Mouse (Mus musculus) skeletal muscle tissue, adult 2 months (tissue): ENCODE results near the gene Gm11985.

Source experiments
- DNase-seq: peaks from one replicate; pipeline ENCODE4 v3.0.0-alpha.2; 2012; ENCODE audit warnings: low read depth, low spot score

The Gm11985 gene

DNA sequence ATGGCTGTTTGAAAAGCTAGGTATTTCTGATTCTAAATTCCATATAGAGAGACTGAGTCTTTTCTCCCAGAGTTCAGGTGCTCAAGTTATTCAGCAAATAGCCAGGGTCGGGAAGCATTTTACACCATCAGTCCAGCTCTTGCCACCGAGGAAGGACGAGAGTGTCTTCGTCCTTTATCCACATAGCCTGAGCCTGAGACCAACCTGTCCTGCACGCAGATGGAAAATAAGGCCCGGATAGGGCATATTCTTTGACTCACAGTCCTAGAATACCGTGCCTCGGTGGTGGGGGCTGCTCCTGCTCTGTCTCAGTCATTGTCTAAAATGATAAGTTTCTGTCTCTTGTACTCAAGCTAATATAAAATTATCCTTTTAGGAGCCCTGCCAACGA lies 12.0 kb upstream of the Gm11985 start:
- no peak for DNase-seq

DNA sequence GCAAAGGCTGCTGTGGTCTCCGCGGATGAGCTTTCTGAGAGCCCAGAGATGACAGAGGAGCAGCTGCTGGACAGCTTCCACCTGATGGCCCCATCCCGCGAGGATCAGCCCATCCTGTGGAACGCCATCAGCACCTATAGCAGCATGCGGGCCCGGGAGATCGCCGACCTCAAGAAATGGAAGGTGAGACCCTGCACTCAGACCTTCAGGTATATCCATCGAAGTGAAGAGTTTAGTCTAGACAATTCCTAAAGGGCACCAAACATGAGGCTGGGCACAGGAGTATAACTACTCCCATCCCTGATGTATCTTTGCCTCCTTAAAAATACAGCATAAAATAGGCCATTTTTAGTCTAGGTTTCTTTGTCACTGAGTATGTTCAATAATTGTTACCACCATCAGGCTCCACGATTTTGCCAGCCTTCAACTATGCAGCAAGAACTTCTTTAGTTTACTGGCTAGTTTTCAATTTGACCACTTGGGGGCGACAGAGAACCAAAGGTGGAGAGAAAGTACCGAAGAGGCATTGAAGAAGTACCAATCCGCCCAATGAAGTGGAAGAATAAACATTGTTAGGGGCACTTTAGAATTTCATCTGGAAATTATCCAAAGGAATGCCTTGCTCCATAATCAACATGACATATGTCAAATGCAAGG lies 11.5 kb upstream of the Gm11985 start:
- peak; percentile 35 for DNase-seq

DNA sequence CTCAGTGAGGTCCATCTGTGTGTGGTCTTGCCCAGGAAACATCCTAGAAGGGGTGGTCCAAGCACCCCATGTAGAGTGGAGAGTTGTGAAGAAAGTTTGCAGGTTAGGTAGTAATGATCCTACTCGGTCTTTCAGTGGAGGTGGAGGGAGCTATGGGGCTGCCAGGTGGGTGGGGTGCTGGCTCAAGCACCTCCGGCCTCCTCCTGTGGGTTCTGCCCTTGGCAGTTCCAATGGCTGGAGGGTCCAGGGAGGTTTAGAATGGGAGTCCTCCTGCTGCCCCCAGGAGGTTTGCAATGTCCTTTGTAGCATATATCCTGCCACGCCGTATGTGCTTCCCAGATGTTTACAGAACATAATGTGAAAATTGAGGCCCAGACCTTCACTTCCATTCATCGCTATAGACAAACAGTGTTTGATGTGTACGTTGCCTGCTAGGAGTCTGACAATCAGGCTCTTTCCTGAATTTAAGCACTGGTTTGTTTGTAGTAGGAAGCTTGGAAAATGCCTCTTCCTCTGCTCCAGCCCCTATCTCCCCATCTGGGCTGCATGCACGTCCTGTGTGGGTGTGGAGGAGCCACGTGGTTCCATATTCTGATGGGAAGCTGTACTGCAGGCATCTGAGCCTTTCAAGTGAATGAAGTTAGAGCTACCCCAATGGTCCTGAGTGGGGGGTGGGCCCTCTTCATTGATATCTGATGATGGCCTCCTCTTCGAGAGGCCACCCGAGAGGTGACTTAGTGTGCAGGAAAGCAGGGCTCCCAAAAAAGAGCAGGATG lies 10.3 kb upstream of the Gm11985 start:
- no peak for DNase-seq

DNA sequence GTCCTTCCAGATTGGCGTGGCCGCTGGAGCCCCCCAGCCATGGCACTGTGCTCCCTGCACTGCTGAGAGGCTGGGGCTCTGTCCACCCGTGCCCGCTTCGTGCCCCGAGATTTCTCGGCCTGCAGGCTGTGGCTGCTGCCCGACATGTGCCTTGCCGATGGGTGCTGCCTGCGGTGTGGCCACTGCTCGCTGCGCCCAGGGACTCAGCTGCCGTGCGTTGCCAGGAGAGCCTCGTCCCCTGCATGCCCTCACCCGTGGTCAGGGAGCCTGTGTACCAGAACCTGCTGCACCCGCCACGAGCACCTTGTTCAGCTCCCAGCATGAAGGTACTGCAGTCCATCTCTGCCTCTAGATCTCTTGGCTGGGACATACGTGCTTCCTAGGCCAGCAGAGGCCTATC lies 9.6 kb upstream of the Gm11985 start:
- no peak for DNase-seq

DNA sequence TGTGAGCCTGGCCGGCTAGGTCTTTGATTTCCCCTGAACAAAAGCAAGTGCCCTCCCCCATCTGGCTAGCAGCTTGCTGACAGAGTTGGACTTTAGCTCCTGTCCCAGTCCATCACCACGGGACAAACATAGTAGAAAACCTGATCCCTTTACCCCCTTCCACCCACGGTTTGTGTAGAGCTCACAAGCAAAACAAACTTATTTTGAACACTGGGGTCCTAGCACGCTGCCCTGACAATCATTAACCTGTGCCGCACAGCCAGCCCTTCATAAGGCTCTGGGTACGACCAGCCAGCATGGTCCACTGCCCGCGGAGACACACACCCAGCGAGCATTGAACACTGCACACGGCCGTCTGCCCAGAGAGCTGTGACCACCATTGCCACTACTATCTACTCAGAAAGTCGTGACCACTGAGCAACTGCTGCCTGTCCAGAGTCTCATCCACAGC lies 9.1 kb upstream of the Gm11985 start, which contains the start of gene Igfbp1:
Gene Igfbp1 (plus strand): TSS at position 292 of the 451 bp plus-strand sequence.
- DNase-seq = no peak

DNA sequence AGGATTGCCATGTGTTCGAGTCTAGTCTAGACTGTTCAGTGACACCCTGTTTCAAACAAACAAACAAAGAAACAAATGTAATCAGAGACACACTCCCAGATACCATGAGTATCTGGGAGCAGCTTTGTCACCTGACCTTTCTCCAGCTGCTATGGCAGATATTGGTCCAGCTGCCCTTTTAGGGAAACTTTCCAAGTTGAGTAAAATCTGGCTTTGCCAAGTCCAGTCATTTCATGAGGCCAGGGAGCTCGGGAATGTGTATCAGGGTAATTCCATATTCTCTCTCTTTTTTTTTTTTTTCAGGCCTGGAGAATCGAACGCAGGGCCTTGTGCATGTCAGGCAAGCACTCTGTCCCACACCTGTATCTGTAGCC lies 6.9 kb upstream of the Gm11985 start:
- DNase-seq = no peak

DNA sequence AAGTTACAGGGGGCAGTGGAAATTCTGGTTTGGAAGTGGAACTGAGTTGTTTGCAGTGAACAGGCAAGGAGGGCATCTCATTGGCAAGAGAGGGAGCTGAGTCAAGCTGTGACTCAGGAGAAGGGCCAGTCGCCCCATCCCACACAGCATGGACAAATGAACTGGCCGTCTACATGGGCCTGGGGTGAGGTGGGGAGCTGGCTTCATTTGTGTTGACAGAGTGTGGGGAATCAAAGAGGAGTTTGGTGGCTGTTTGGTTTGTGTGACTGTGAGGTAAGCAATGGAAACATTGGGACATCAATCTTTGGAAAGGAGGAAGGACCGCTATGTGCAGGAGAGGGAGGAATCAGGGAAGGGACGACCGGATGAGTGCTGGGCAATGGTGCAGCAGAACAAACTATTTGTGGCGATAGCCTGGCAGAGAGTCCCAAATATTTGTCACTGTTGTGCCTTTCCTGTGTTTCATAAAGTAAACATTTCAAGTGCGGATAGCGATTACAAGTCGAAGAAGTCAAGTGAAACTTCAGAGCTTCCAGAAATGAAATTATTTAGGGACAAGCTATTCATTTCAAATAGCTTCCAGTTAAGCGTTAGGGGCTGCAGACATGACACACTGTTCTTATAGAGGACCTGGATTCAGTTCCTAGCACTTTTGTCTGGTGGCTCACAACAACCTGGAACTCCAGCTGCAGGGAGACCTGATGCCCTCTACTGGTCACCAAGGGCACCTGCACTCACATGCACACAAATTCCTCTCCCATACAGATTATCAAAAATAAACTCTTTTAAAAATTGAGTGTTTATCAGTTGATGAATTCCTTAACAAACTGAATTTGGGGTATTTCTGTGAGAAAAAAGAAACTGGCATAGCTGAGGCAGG lies 6.3 kb upstream of the Gm11985 start:
- no peak for DNase-seq

DNA sequence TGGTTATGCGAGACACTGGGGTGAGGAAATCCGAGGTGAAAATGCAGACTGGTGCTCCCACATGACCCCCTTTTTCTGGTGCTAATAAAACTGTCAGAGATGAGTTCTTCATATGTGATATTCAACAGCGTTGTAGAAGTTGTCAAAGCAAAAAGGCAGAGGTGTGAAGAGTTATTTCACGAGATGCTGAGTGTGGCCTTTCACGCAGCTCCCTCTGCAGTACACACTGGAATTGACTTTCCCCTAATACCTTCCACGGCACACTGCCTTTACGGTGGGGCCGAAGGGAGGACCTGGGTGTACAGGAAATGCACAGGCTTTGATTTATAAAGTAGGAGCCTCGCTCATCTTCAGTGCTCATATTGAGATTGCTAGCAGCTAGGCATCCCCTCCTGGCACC lies 4.8 kb upstream of the Gm11985 start:
- no peak for DNase-seq

DNA sequence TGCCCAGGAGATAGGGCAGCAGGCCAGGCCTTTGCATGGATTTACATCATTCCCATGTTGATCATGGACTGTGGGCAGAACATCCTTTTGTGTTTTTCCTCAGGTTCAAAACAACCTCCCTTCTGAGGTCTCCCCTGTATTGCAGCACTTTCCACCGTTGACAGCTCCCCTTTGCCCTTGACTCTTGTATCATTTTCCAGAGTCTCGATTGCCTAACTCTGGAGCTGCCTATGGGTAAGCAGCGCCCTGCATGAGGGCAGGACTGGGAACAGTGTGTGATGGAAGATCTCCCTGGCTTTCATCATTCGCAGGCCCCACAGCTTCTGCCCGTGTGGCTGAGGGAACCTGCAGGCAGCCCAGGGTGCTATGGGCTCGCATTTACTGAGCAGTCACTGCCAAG lies 4.3 kb upstream of the Gm11985 start:
- no peak for DNase-seq

DNA sequence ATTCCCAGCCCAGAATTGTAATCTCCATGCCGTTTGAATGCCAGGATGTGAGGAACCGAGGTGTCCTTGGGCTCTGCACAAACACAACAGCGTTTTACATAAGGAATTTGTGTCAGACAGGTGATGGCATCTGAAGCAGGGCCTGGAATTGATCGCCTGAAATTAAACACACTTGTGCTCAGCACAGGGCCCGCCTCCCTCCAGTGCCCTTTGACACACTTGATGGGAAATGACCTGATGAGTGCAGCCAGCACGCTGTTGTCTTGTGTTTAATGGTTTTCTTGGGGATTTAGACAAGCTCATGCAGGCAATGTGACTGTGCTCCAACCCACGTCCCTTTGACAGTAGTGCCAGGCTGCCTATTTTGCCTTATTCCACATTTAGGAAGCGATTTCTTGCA lies 897 bp downstream of the Gm11985 start:
- no peak for DNase-seq

DNA sequence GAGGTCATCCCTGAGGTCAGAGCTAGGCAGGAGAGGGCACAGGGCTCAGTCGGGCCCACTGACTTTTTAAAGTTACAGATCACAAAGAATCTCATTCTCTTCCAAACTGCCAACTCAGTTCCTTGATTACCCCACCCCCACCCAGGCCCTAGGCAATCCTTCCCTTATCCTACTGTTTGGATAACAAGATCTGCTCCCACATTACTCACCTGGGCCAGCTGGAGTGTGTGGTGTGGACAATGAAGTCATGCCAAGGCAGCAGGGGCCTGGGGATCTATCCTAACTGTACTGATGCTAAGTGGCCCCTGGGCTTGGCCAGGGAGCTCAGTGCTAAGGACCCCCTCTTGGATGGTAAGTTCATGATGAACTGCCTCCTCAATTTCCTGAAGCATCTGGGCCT lies 3.9 kb downstream of the Gm11985 start:
- DNase-seq = no peak

DNA sequence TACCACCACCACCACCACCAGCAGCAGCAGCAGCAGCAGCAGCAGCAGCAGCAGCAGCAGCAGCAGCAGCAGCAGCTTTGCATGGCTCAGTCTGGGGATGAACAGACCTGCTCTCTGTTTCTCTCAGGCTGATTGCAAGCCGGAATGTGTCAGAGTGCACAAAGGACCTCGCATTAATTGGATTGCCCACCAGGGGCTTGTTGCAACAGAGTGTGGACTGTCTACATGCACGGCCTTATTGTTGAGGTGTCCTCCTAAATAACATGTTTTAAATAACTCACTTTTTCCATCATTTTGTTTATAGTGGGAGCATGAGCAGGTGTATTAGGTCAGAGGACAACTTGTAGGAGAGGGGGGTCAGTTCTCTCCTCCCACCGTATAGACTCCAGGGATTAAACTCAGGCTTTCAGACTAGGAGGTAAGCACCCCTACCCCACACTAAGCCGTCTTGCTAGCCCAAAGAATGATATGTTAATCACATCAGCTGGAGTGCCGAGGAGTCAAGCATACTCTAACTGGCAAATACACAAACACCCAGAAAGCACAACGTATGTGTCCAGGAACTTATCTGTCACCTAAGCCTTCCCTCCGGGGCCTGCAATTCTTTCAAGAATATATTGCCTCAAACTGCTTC lies 5.8 kb downstream of the Gm11985 start:
- DNase-seq = no peak

DNA sequence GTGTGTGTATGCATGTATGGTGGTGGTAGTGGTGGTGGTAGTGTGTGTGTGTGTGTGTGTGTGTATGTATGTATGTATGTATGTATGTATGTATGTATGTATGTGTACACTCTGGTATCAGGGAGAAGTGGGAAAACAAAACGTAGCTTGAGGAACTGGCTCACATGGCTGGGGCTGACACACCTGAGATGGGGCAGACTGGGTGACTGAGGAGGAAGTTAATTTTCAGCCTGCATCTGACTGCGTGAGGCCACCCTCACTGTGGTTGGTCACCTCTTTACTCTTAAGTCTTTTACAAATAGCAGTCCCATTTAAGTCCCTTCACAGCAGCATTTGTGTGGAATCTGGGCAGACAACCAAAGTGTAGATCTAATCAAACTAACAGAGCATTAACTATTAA lies 9.1 kb downstream of the Gm11985 start:
- no peak for DNase-seq

DNA sequence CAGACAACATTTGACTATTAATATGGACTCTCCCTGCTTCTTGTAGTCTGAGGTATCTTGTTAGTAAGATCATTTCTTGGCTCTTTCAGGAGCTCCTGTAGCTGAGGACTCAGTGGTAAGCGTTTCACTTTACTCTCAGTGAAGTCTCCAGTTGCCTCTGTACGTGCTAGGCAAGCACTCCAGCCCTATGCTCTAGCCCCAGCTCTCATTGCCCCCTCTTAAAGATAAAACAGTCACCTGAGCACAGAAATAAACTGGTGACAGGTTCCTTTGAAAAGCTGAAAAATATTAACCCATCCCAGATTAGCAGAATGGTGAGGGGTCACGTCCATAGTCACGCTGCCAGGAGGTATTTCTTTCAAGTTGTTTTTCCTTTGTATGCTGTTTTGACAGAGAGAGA lies 9.6 kb downstream of the Gm11985 start:
- no peak for DNase-seq

DNA sequence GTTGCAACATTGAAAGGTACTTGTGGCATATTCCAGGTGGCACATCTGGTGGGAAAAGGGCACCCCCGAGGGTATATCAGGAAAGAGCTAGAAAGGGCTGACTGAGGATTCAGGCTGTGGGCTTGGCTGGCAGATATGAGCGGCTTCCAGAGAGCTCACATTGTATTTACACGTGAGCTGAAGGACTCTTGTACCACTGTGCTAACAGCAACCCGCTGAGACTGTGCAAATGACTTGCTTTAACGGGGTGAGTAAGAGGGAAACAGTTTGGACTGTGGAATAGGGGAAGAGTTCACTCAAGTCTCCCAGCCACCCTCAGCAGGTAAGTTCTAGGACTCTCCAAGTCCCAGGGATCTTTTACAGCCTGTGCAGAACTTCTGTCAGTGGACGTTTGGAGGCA lies 14.7 kb downstream of the Gm11985 start:
- no peak for DNase-seq

DNA sequence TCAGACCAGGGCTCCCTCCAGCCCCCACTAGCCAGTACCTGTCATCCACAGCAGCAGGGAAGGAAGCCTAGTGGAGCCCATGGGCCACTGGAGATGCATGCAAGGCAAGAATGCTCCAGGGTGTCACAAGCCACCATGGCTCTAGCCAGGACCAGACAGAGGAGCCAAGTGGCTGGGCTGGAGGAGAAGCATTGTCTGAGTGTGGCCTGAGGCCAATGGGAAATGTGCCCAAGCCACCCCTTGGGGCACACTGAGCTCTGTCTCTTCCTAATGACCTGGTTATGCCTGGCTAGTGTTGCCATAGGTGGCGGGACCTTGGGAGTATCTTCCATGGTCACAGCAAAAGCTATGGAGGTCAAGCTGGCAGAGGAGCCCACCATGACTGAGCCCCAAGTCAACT lies 18.7 kb downstream of the Gm11985 start:
- DNase-seq = no peak

DNA sequence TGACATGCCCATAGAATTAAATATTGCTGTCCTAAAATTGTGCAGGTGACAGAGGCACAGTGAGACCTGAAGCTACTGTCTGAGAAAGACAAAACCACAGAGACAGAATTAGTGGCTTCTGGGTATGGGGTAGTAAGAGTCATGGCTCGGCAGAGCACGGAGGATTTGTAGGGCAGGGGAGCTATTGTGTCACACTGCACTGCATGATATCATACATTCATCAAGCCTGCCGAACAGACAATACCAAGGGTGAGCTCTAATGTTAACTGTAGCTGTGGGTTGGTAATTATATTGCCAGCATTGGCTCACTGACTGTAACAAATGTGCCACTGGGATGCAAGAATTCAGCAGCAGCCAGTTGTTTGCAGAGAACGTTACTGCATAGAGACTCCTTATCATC lies 24.0 kb downstream of the Gm11985 start:
- no peak for DNase-seq

DNA sequence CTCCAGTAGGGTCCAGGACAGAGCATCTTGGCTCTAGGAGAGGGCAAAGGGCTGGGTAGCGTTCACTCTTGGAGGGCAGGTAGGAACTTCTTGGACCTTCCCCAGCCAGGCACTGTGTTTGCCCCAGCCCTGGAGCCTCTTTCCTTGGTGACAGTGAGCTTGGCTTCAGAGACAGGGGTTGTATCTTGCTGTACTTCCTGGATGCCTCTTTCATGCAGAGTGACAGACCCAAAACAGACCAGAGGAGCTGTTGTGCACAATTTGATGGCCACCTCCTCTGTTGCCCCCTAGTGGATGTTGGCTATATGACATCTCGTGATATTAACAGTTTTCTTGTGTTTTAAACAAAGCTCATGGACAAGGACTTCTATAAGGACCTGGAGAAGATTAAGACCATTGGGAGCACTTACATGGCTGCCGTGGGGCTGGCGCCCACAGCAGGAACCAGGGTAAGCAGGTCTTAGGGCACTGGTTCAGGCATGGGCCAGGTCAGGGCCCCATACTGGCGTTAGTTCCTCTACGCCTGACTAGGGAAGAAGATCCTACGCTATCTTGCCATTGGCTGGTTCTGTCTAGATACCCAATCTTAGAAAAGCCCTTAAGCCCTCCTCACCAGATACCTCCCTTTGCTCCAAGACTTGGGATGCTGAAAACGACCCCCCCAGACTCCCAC lies 26.7 kb downstream of the Gm11985 start:
- peak; percentile 7 for DNase-seq

DNA sequence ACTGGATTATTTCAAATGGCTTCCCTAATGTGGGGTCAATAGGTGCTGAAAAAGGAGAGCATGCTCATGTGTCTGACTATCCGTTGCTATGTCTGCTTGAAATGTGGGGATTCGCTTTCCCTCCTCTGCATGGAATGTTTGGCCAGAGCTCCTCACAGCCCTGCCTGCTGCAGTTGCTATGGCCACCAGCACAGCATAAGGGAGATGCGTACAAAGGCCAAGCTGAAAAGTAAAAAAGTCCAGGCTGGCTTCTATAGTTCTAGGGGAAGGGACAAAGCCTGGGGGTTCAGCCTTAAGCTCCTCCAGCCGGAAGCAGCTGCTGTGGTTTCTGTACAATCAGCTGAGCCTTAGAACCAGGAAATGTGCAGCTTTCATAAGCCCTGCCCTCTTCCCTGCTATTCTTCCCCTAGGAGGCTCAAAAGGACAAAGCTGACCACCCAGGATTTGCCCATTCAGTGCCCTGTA lies 27.7 kb downstream of the Gm11985 start:
- no peak for DNase-seq

DNA sequence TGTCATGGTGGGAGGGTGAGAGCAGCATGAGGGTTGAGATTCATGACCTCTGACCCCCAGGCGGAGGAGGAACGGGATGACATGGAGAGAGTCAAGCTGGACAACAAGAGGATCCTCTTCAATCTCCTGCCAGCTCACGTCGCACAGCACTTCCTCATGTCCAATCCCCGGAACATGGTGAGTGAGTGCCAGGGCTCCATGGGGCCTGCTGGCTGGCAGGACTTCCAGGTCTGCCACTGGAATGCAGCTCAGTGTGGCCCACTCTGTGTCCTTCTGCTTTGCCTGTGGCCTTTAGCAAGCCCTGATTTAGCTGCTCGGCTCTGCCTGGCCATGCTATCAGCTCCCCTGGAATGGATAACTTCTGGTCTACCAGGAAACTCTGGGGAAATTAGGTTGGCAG lies 28.2 kb downstream of the Gm11985 start:
- DNase-seq = peak; percentile 11

DNA sequence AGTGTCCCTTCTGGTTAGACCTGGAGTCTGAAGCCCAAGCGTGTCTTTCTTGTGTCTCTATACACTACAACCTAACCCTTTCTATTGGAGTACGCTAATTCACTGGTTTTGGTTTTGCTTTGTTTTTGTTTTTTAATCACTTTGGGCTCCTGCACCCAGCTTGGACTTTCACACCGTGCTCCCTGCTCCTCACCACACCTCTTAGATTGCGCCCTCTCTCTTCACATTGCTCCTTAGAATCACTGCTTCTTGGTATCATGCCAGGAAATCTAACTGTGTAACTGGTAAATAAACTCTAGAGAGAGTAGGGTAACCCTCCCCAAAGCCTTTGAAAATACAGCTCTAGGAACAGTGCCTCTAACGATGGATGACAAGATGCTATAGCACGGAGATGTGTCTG lies 30.2 kb downstream of the Gm11985 start:
- DNase-seq = no peak
